Mouse (Mus musculus): ENCODE data around the gene Slc46a2.

Slc46a2 gene

GRCm38 (mm10) chr4:59914608-59915403, at the start of gene Slc46a2:
Slc46a2 (minus strand) TSS chr4:59915056.
- no peak for DNase-seq (ENCODE audit: low read depth, low spot score)

- no peak for DNase-seq (ENCODE audit: low read depth, low spot score)
These were observed 48.8 kb upstream of the Slc46a2 start, which contains the start of gene Mup6 for GRCm38 (mm10) chr4:59963405-59964344. Mup6 (plus strand) TSS chr4:59964294.

- no peak for DNase-seq (ENCODE audit: low read depth, low spot score)
These were observed 45.8 kb upstream of the Slc46a2 start, which contains the start of gene Mup4 for GRCm38 (mm10) chr4:59960610-59961009. Mup4 (minus strand) TSS chr4:59960710.

GRCm38 (mm10) chr4:59937543-59937942, 22.7 kb upstream of the Slc46a2 start:
- no peak for DNase-seq (ENCODE audit: low read depth, low spot score)

GRCm38 (mm10) chr4:59932505-59933281, 17.8 kb upstream of the Slc46a2 start:
- no peak for DNase-seq (ENCODE audit: low read depth, low spot score)

DNA sequence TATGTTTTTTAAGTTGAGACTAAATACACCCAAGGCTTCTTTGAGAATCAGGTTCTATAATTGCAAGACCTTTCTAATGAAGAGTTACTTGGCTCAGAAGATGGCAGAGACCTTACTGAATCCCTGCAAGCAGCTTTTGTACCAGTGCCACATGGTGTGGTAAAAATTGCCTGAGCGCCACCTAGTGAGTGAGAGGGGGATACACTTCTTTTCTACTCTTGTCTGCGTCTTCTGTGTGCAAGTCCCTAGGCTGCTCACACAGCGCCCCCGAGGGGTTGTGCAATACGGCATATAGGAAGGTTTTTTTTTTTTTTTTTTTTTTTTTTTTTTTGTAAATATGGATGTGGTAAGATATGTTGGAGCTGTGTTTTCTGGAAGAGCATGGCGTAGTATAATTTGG, 13.5 kb upstream of the Slc46a2 start:
- peak; percentile 60 for DNase-seq (ENCODE audit: low read depth, low spot score)

DNA sequence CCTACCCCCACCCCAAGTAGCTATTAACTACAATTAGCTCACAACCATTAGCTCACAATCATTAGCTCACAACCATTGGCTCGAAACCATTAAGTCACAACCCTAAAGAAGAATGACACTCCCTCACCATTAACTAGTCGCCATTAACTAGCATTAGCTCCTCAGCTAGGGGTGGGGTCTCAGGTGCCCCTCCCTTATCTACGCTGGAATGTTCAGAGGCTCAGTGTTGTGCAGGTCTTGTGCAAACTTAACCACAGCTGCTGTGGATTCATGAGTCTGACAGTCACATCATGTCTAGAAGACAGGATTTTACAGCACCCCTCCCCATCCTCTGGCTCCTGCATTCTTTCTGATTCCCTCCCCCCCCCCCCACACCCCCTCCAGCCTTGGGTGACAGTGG, 12.8 kb upstream of the Slc46a2 start:
- DNase-seq (ENCODE audit: low read depth, low spot score) = no peak

DNA sequence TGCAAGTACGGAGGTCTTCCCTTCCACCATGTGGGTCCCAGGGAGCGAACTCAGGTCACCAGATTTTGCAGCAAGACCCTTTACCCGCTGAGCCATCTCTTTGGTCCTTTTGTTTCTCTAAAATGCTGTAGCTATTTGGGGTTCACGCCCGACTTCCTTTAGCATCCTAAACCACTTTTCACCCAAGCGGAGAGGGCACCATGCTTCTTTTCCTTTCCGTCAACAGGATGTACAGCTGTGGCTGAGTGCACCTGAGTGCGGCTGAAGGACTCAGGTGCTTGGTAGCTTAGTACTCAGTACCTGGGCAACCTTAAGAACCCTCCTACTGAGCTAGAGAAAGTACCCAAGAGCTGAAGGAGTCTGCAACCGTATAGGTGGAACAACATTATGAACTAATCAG, 10.2 kb upstream of the Slc46a2 start:
- no peak for DNase-seq (ENCODE audit: low read depth, low spot score)

GRCm38 (mm10) chr4:59917966-59918365, 3.1 kb upstream of the Slc46a2 start:
- no peak for DNase-seq (ENCODE audit: low read depth, low spot score)

- no peak for DNase-seq (ENCODE audit: low read depth, low spot score)
These were observed 6.1 kb downstream of the Slc46a2 start for GRCm38 (mm10) chr4:59908785-59909184.

- DNase-seq (ENCODE audit: low read depth, low spot score) = no peak
These were observed 7.1 kb downstream of the Slc46a2 start for GRCm38 (mm10) chr4:59907657-59908230.

GRCm38 (mm10) chr4:59907092-59907491, 7.8 kb downstream of the Slc46a2 start:
- DNase-seq (ENCODE audit: low read depth, low spot score) = no peak

DNA sequence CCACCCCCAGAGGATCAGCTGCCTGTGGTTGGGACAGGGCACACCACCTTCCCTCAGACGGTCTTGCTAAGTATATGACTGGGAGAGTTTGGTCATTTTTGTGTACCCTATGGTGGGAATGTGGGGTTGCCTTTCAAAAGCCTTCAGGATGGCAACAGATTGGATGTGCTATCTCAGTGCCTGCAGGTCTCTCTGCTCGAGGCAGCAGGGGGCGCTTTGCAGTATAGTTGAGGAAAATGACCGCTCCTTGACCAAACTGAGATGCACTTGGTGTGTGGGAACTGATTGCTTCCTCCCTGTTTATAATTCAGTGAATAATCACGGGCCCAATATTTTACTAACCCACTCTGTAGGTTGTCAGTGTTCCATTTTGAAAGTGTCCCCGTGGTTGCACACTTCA, 12.3 kb downstream of the Slc46a2 start:
- DNase-seq (ENCODE audit: low read depth, low spot score) = no peak

- no peak for DNase-seq (ENCODE audit: low read depth, low spot score)
These were observed 13.0 kb downstream of the Slc46a2 start for GRCm38 (mm10) chr4:59901810-59902209.

DNA sequence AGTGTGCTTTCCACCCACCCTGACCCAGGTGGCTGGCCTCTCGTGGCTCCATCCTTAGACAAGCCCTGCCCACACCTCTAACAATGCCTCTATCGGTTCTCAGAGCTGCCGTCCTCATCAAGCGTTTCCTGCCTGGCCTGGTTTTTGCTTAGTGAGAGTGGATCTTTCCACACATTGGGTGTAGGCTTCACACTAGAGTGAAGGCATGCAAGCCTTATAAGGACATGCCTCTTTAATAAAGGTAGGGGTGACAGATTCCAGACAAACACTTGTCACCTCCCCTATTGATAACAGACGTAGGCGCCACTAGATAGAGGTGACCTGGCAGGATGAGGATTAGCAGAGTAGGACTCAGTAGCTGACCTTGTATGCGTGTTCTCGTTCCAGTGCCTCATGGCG, 16.3 kb downstream of the Slc46a2 start:
- no peak for DNase-seq (ENCODE audit: low read depth, low spot score)

- no peak for DNase-seq (ENCODE audit: low read depth, low spot score)
These were observed 16.9 kb downstream of the Slc46a2 start for GRCm38 (mm10) chr4:59897814-59898520.

DNA sequence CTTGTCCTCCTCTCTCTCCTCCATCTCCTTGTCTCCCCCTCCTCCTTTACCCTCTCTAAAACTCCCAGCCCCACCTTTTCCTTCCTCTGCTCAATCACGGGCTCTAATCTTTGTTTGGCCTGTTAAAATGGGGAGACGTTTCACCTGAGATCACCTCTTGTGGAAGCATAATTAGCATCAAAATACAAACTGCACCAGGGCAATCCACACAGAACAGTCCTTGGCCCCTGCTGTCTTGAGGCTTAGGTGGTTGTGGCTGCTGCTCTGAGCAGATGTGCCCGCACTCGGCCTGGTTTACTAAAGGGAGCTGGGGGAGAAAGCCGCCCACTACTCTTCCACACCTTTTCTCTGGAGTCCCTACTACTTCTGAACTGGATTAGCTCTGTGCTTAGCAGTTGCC, 18.9 kb downstream of the Slc46a2 start:
- no peak for DNase-seq (ENCODE audit: low read depth, low spot score)

DNA sequence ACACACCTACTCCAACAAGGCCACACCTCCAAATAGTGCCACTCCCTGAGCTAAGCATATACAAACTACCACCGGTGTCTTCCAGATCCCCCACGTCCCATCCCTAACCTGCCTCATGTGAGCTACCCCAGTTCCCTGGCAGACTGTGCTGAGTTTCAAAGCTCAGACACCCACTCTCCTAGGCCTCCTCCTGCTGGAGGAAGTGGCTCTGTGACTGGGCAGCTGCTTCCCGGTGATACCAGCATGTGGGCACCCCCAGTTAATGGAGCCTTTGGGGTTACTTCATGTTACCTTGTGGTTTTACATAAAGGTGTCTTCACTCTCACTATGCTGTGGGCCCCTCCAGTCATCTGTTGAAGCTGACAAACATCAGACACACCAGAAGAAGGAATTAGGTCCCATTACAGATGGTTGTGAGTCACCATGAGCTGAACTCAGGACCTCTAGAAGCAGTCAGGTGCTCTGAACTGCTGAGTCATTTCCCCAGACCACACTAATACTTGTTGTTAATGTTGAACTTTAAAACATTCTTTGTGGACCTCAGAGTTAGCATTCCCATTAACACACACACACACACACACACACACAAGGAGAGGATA, 19.8 kb downstream of the Slc46a2 start:
- DNase-seq (ENCODE audit: low read depth, low spot score) = no peak

DNA sequence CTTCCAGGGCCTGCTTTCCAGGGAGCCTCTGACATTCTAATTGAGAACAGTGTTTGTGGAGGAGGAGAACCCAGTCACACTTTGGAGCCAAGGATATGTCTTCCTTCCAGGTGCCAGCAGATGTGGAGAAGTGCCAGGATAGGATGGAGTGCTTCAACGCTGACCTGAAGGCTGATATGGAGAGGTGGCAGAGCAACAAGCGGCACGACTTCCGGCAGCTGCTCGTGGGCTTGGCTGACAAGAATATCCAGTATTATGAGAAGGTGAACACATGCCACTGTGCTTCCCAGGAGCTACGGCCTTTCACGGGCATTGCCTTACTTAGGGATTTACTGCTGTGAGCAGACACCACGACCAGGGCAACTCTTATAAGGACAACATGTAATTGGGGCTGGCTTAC, 20.4 kb downstream of the Slc46a2 start:
- no peak for DNase-seq (ENCODE audit: low read depth, low spot score)

GRCm38 (mm10) chr4:59892731-59893130, 22.1 kb downstream of the Slc46a2 start:
- DNase-seq (ENCODE audit: low read depth, low spot score) = no peak
